Mouse (Mus musculus): ENCODE measurements at regions not wholly inside any gene's neighbourhood (a gene's known extent, or its start where the extent isn't known, plus 50 kb on each side); places are given as distances from the start of the nearest gene placed in this dataset.

- no peak for DNase-seq (ENCODE audit: low spot score in 2 of 2)
Observed at GRCm38 (mm10) chr15:7572221-7572620, 174.0 kb upstream of the Egflam start.

GRCm38 (mm10) chr15:7574264-7574663 is 176.1 kb upstream of the Egflam start:
- DNase-seq (ENCODE audit: low spot score in 2 of 2) = no peak

GRCm38 (mm10) chr15:7574811-7575210 is 176.6 kb upstream of the Egflam start:
- peak in 1 of 2 experiments; percentile 5 for DNase-seq (ENCODE audit: low spot score in 2 of 2)

- no peak for DNase-seq (ENCODE audit: low spot score in 2 of 2)
Observed at GRCm38 (mm10) chr15:7578439-7578838, 180.2 kb upstream of the Egflam start.

- DNase-seq (ENCODE audit: low spot score in 2 of 2) = no peak
Observed at GRCm38 (mm10) chr15:7587210-7587609, 189.0 kb upstream of the Egflam start.

GRCm38 (mm10) chr15:7591486-7591885 is 193.3 kb upstream of the Egflam start:
- no peak for DNase-seq (ENCODE audit: low spot score in 2 of 2)

GRCm38 (mm10) chr15:7597335-7597734 is 199.1 kb upstream of the Egflam start:
- no peak for DNase-seq (ENCODE audit: low spot score in 2 of 2)

- DNase-seq (ENCODE audit: low spot score in 2 of 2) = no peak
Observed at GRCm38 (mm10) chr15:7597805-7598204, 199.6 kb upstream of the Egflam start.

GRCm38 (mm10) chr15:7601540-7601939 is 203.3 kb upstream of the Egflam start:
- no peak for DNase-seq (ENCODE audit: low spot score in 2 of 2)

GRCm38 (mm10) chr15:7604847-7605246 is 205.8 kb upstream of the Gdnf start:
- DNase-seq (ENCODE audit: low spot score in 2 of 2) = no peak

- no peak for DNase-seq (ENCODE audit: low spot score in 2 of 2)
Observed at GRCm38 (mm10) chr15:7617954-7618353, 192.7 kb upstream of the Gdnf start.

GRCm38 (mm10) chr15:7623026-7623425 is 187.6 kb upstream of the Gdnf start:
- DNase-seq (ENCODE audit: low spot score in 2 of 2) = no peak

- no peak for DNase-seq (ENCODE audit: low spot score in 2 of 2)
Observed at GRCm38 (mm10) chr15:7624689-7625472, 185.8 kb upstream of the Gdnf start.

GRCm38 (mm10) chr15:7629826-7630225 is 180.8 kb upstream of the Gdnf start:
- DNase-seq (ENCODE audit: low spot score in 2 of 2) = no peak

- DNase-seq (ENCODE audit: low spot score in 2 of 2) = no peak
Observed at GRCm38 (mm10) chr15:7635234-7635633, 175.4 kb upstream of the Gdnf start.

GRCm38 (mm10) chr15:7639444-7639843 is 171.2 kb upstream of the Gdnf start:
- peak in 1 of 2 experiments; percentile 19 for DNase-seq (ENCODE audit: low spot score in 2 of 2)

- DNase-seq (ENCODE audit: low spot score in 2 of 2) = no peak
Observed at GRCm38 (mm10) chr15:7642075-7642474, 168.6 kb upstream of the Gdnf start.

- no peak for DNase-seq (ENCODE audit: low spot score in 2 of 2)
Observed at GRCm38 (mm10) chr15:7650705-7651104, 159.9 kb upstream of the Gdnf start.

GRCm38 (mm10) chr15:7663888-7664287 is 146.8 kb upstream of the Gdnf start:
- no peak for DNase-seq (ENCODE audit: low spot score in 2 of 2)

GRCm38 (mm10) chr15:7669631-7670030 is 141.0 kb upstream of the Gdnf start:
- DNase-seq (ENCODE audit: low spot score in 2 of 2) = no peak

- no peak for DNase-seq (ENCODE audit: low spot score in 2 of 2)
Observed at GRCm38 (mm10) chr15:7676970-7677369, 133.7 kb upstream of the Gdnf start.

GRCm38 (mm10) chr15:7678711-7679110 is 131.9 kb upstream of the Gdnf start:
- DNase-seq (ENCODE audit: low spot score in 2 of 2) = no peak

GRCm38 (mm10) chr15:7681011-7681410 is 129.6 kb upstream of the Gdnf start:
- no peak for DNase-seq (ENCODE audit: low spot score in 2 of 2)
